Mouse (Mus musculus) intestine, postnatal 0 days (tissue): ENCODE results near the gene Fgd2. TPM values are rescaled to one million over a fixed set of nuclear protein-coding genes. Genes with fewer than 3 reads are reported as not detected.
"Not testable (repeated sequence)": the region's sequence is repeated elsewhere in the genome, so short reads cannot be mapped to it uniquely, and the experiment has no call there.

Source experiments
- ATAC-seq: fragments of 200-750 bp; cut with Nextera tagmentation; 2 replicates; pipeline ENCODE4 v1.8.0; 2017; ENCODE audit warnings: mild to moderate bottlenecking, moderate TSS enrichment, moderate library complexity
- H3K27ac ChIP-seq: fragments of 300-500 bp; sonication (generic); 2 replicates; pipeline ENCODE4 v1.5.1; 2014; ENCODE audit warnings: mild to moderate bottlenecking, low read depth, low read length, moderate library complexity
- H3K27me3 ChIP-seq: fragments of 300-500 bp; sonication (generic); replicated peaks from 2 replicates; pipeline ENCODE4 v1.6.1; 2014; ENCODE audit warnings: low read length, mixed read lengths; ENCODE audit not compliant: control insufficient read depth, insufficient read depth
- H3K36me3 ChIP-seq: fragments of 300-500 bp; sonication (generic); 2 replicates; pipeline ENCODE4 v1.6.1; 2014; ENCODE audit warnings: mild to moderate bottlenecking, moderate library complexity; ENCODE audit not compliant: control insufficient read depth, insufficient read depth
- H3K4me1 ChIP-seq: fragments of 300-500 bp; sonication (generic); replicated peaks from 2 replicates; pipeline ENCODE4 v1.6.1; 2014; ENCODE audit warnings: antibody characterized with exemption, low read length, mixed read lengths; ENCODE audit not compliant: control insufficient read depth, insufficient read depth
- H3K4me2 ChIP-seq: fragments of 300-500 bp; sonication (generic); replicated peaks from 2 replicates; pipeline ENCODE4 v1.6.1; 2014; ENCODE audit warnings: low read depth, mild to moderate bottlenecking, moderate library complexity
- H3K4me3 ChIP-seq: fragments of 300-500 bp; sonication (generic); 2 replicates; pipeline ENCODE4 v1.5.1; 2014; ENCODE audit warnings: low read depth, low read length
- H3K9ac ChIP-seq: fragments of 300-500 bp; sonication (generic); 2 replicates; pipeline ENCODE4 v1.6.1; 2014; ENCODE audit warnings: mild to moderate bottlenecking, low read depth, low read length
- H3K9me3 ChIP-seq: fragments of 300-500 bp; sonication (generic); 2 replicates; pipeline ENCODE4 v1.6.1; 2016; ENCODE audit warnings: mixed run types; ENCODE audit not compliant: control insufficient read depth
- CTCF ChIP-seq: sonication (generic); IDR thresholded peaks from 2 replicates; pipeline ENCODE4 v1.5.1; 2016; ENCODE audit warnings: low read depth, mild to moderate bottlenecking, control low read depth, antibody characterized with exemption, moderate library complexity
- WGBS: fragments of 180-500 bp; shearing (Covaris S2); extraction: QIAGEN DNeasy Blood & Tissue Kit; methylation state at CpG from one replicate; pipeline ENCODE4 v1.1.7; 2014; 5-methylcytosine and 5-hydroxymethylcytosine counted together
- polyA plus RNA-seq: library from polyadenylated mRNA; unstranded; fragments of >200 nt; fragmentation: Nextera tagmentation; extraction: Ambion mirVana; gene quantifications from 2 replicates; pipeline ENCODE4 v1.2.1, GENCODE M21; 2015

Gene Fgd2
- polyA plus RNA-seq, 1 experiment from 2014 or later, result 4.9 TPM

GRCm38 (mm10) chr17:29394106-29394760 lies 33.5 kb downstream of the Fgd2 start:
- Histone ChIP-seq H3K9me3 (no peaks in the 10 kb centered on the region), H3K27me3 (no peaks in the 10 kb centered on the region), H3K4me3 (no peak overlapping the region), H3K27ac (no peak overlapping the region), H3K36me3 (no peaks in the 10 kb centered on the region), H3K9ac (no peak overlapping the region), H3K4me1 (peaks cover 9% of the 10 kb centered on the region), H3K4me2 (no peak overlapping the region)
- 53% methylated on average over 9 of the region's 9 CpGs for WGBS
- TF ChIP-seq CTCF, result no peak
- no peak for ATAC-seq

GRCm38 (mm10) chr17:29394761-29395160 lies 34.0 kb downstream of the Fgd2 start:
- Histone ChIP-seq H3K9ac (peak overlapping the region; percentile 11; the same call in 1 of the 2 replicates), H3K27ac (peak overlapping the region; percentile 60; the same call in 1 of the 2 replicates)
- WGBS, result 84% methylated on average over 2 of the region's 2 CpGs
- not testable (repeated sequence) for H3K9me3 ChIP-seq, H3K4me1 ChIP-seq, ATAC-seq, H3K27me3 ChIP-seq, H3K4me2 ChIP-seq, H3K4me3 ChIP-seq, H3K36me3 ChIP-seq

DNA sequence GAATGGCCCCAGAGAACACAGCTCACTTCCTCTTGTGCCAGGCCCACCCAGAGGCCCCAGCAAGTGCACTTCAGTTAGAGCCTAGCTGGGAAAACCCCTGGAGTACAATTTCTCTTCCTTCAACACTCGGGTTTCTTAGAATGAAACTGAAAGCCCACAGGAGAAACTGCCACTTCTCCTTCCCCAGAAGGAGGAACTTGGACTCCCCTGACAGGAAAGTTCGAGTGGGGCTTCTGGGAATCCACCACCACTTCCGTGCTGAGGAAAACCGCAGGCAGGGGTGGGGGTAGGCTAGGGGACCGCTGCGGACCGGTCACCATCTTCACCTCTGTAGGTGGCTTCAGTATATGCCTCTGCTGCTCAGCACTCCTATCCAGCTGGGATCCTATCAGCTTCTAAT lies 34.7 kb downstream of the Fgd2 start:
- no peak overlapping the region for H3K4me3 ChIP-seq
- peak overlapping the region; percentile 60 for H3K27ac ChIP-seq
- no peaks in the 10 kb centered on the region for H3K9me3 ChIP-seq
- no peak overlapping the region; the same call in 1 of the 2 replicates for H3K4me2 ChIP-seq
- peaks cover 9% of the 10 kb centered on the region for H3K4me1 ChIP-seq
- peak; percentile 29 for ATAC-seq
- no peaks in the 10 kb centered on the region for H3K36me3 ChIP-seq
- peak overlapping the region; percentile 11; the same call in 1 of the 2 replicates for H3K9ac ChIP-seq
- 40% methylated on average over 7 of the region's 7 CpGs for whole genome bisulfite sequencing
- TF ChIP-seq CTCF, result no peak
- H3K27me3 ChIP-seq, result no peaks in the 10 kb centered on the region

GRCm38 (mm10) chr17:29396056-29396799 lies 35.5 kb downstream of the Fgd2 start:
- Histone ChIP-seq H3K9ac (no peak overlapping the region), H3K4me1 (peaks cover 9% of the 10 kb centered on the region), H3K27ac (no peak overlapping the region), H3K27me3 (no peaks in the 10 kb centered on the region), H3K36me3 (no peaks in the 10 kb centered on the region), H3K9me3 (no peaks in the 10 kb centered on the region), H3K4me2 (no peak overlapping the region; the same call in 1 of the 2 replicates), H3K4me3 (no peak overlapping the region)
- ATAC-seq, result no peak
- WGBS, result 64% methylated on average over 6 of the region's 6 CpGs
- no peak for TF ChIP-seq CTCF

DNA sequence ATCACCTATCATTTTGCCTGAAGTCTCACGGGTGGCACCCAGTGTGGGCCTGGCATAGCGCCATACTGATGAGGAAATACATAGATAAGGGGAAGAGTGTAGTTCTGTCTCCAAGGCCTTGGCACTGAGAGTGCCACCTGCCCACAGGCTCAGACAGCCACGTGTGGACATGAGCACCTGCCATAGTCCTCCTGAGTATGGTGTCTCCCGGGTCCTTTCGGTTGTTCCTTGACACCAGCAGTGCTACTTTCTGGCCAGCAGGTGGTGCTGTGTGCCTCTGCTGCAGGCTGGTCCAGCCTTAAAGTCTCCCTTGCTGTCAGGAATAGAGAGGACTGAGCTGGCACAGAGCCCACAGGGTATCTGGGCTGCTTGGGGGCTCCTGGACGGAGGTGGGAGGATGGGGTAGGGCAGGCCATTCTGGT lies 36.1 kb downstream of the Fgd2 start:
- Histone ChIP-seq H3K4me1 (peaks cover 9% of the 10 kb centered on the region), H3K27ac (no peak overlapping the region), H3K4me3 (no peak overlapping the region), H3K9ac (no peak overlapping the region), H3K4me2 (peak overlapping the region; percentile 13; the same call in 1 of the 2 replicates), H3K27me3 (no peaks in the 10 kb centered on the region), H3K36me3 (no peaks in the 10 kb centered on the region), H3K9me3 (no peaks in the 10 kb centered on the region)
- WGBS, result 15% methylated on average over 6 of the region's 6 CpGs
- peak; percentile 55 for ATAC-seq
- peak; percentile 100 for TF ChIP-seq CTCF
